Mouse (Mus musculus): Measurements from ENCODE around the gene Samd9l. TPM values are rescaled to one million over a fixed set of nuclear protein-coding genes. Genes with fewer than 3 reads are reported as not detected.
A peak's percentile ranks its signal among the peaks of the same experiment; 100 is the strongest.
"Not testable (repeated sequence)": the region's sequence is repeated elsewhere in the genome, so short reads cannot be mapped to it uniquely, and the experiment has no call there.

Gene Samd9l
- polyA plus RNA-seq, 1 experiment from 2014 or later, result 7.5 TPM

DNA sequence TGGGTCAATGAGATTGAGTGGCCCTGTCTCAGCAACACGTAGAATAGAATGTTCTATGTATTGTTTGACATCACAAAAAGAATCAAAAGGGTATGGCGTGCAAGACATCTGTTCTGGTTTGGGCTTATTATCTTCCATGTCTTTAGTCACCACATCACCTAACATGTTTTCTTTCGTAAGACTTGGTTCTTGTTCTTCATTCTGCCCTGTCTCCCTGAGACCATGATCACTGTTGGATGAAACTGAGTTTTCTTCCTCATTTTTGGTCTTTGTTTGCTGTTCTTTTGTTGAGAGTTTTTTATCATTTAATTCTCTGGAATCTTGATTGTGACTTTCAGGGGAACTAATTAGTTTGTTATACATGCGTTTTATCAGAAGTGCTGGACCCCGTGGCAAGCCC lies 22.7 kb downstream of the Samd9l start:
- TF ChIP-seq EP300 (IDR thresholded peaks at IDR 0.05) (no peak), CTCF (IDR thresholded peaks at IDR 0.05) (no peak)
- Histone ChIP-seq H3K27ac (ENCODE audit: low read length) (no peak overlapping the region), H3K36me3 (ENCODE audit: insufficient read depth, low read length) (peaks cover 22% of the 10 kb centered on the region), H3K4me2 (replicated peaks; ENCODE audit: low read depth, low read length) (no peak overlapping the region), H3K4me1 (ENCODE audit: insufficient read depth, low read depth, low read length) (no peaks in the 10 kb centered on the region), H3K27me3 (replicated peaks; ENCODE audit: insufficient read depth, low read length) (no peaks in the 10 kb centered on the region), H3K4me3 (ENCODE audit: low read depth, low read length) (no peak overlapping the region), H3K9ac (replicated peaks; ENCODE audit: low read depth) (no peak overlapping the region), H3K9me3 (ENCODE audit: low read length) (no peaks in the 10 kb centered on the region; the same call in 1 of the 2 replicates)
- DNase-seq (ENCODE audit: low spot score) (no peak), ATAC-seq (no peak)
- WGBS, result 87% methylated on average over 5 of the region's 5 CpGs

DNA sequence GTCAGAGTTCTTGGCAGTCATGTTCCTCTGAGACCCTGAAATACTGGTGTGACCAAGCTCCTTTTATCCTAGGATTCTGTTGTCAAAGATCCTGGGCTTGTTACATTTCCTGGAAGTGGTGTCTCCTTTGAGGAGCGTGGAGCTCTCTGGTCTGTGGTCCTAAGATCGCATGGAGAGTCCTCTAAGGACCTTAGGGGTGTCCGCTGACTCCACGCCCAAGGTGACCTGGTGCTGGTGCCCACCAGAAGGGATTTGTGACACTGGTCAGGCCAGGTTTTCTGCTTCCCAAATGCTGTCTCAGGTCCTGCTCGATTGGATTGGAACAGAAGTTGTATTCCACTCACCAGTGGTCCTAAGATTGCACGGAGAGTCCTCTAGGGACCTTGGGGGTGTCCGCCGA lies 29.8 kb downstream of the Samd9l start:
- 79% methylated on average over 8 of the region's 8 CpGs for WGBS
- Histone ChIP-seq H3K36me3 (ENCODE audit: insufficient read depth, low read length) (peaks cover 8% of the 10 kb centered on the region; the same call in 1 of the 2 replicates), H3K9me3 (ENCODE audit: low read length) (no peaks in the 10 kb centered on the region), H3K4me1 (ENCODE audit: insufficient read depth, low read depth, low read length) (no peaks in the 10 kb centered on the region), H3K4me2 (replicated peaks; ENCODE audit: low read depth, low read length) (no peak overlapping the region), H3K4me3 (ENCODE audit: low read depth, low read length) (no peak overlapping the region), H3K27ac (ENCODE audit: low read length) (no peak overlapping the region), H3K27me3 (replicated peaks; ENCODE audit: insufficient read depth, low read length) (no peaks in the 10 kb centered on the region), H3K9ac (replicated peaks; ENCODE audit: low read depth) (no peak overlapping the region)
- no peak for DNase-seq (ENCODE audit: low spot score)
- ATAC-seq, result no peak
- TF ChIP-seq EP300 (IDR thresholded peaks at IDR 0.05) (no peak), CTCF (IDR thresholded peaks at IDR 0.05) (no peak)

DNA sequence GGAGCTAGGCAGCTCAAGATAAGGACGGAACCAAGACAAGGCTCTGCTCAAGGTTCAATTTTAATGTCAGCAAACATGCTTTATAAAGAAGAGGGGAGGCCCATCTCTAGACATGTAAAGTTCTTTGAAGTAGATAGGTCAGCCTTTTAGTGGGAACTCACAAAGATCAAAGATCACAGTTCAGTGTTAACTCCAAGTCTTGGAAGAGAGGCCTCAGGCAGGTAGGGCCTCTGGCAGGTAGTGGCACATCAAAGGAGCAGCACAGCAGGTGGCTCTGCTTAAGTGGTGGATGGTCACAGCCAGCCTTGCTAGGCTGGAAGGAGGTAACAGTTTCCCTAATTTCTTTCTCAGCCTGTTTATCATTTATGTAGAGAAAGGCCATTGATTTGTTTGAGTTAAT lies 33.8 kb downstream of the Samd9l start:
- H3K27ac ChIP-seq (ENCODE audit: low read length); H3K4me3 ChIP-seq (ENCODE audit: low read depth, low read length); H3K4me2 ChIP-seq (replicated peaks; ENCODE audit: low read depth, low read length); H3K4me1 ChIP-seq (ENCODE audit: insufficient read depth, low read depth, low read length); DNase-seq (ENCODE audit: low spot score); H3K9ac ChIP-seq (replicated peaks; ENCODE audit: low read depth); H3K9me3 ChIP-seq (ENCODE audit: low read length); H3K27me3 ChIP-seq (replicated peaks; ENCODE audit: insufficient read depth, low read length); H3K36me3 ChIP-seq (ENCODE audit: insufficient read depth, low read length); ATAC-seq: not testable (repeated sequence)
- 63% methylated on average over 1 of the region's 1 CpGs for WGBS

DNA sequence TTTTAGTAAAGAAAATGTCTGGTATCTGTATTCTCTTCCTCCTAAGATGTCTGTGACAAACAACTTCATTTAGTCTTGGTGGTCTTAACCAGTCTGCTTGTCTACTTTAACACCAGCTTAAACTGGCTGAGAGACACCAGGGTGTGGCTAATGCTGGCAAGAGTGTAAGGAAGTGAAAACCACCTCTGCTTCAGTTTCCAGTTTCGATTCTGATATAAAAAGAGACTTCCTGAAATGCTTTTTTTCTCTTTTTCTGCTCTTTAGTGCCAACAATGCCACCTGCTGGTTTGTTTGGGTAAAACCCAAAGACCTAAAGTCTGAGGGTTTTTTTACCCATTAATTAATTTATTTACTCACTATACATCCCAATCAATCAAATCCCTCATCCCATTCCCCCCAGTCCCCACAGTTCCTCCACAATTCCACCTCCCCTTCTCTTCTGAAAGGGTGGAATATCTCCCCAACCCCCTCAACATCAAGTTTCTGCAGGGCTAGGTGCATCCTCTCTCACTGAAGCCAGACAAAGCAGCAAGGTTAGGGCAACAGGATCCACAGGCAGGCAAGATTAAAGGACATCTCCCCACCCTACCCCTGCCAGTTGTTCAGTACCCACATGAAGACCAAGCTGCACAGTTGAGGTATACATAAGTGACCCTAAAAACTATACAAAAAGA lies 53.3 kb downstream of the Samd9l start:
- not testable (repeated sequence) for H3K27ac ChIP-seq (ENCODE audit: low read length); H3K27me3 ChIP-seq (replicated peaks; ENCODE audit: insufficient read depth, low read length); H3K9me3 ChIP-seq (ENCODE audit: low read length); H3K4me1 ChIP-seq (ENCODE audit: insufficient read depth, low read depth, low read length); H3K36me3 ChIP-seq (ENCODE audit: insufficient read depth, low read length); H3K9ac ChIP-seq (replicated peaks; ENCODE audit: low read depth)
- Histone ChIP-seq H3K4me2 (replicated peaks; ENCODE audit: low read depth, low read length) (peak overlapping the region; percentile 32; the same call in 1 of the 2 replicates), H3K4me3 (ENCODE audit: low read depth, low read length) (peak overlapping the region; percentile 12; the same call in 1 of the 2 replicates)
- peak; percentile 89 for DNase-seq (ENCODE audit: low spot score)
- ATAC-seq, result peak; percentile 59
- WGBS, result 0% methylated on average over 1 of the region's 1 CpGs
- TF ChIP-seq CTCF (IDR thresholded peaks at IDR 0.05), result peak; percentile 68
- peak; percentile 66 for TF ChIP-seq EP300 (IDR thresholded peaks at IDR 0.05)

DNA sequence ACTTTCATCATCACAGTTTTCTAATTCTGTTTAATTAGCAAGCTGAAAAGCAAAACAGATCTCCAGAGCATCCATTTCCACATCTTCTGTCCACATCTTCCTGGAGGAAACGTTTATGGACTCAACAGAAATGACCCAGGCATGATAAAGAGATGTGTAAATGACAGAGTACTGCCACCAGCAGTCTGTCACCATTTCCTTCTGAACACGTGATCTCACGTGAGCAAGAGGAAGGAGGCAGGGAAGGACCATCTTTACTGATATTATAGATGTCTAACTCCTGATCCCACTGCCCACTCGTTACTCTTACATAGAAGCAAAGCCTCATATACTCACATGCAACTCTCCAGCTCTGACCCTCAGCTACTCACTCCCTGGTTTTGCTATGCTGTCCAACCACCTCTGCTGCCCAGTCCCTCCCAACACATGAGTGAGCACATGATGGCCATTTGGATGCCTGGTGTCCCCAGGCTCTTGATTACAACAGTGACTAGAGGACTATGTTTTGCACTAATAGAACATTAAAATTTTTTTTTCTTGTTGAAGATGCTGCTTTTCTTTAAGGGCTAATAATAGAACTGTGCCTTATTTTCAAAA lies 54.2 kb downstream of the Samd9l start:
- not testable (repeated sequence) for ATAC-seq; H3K27me3 ChIP-seq (replicated peaks; ENCODE audit: insufficient read depth, low read length); DNase-seq (ENCODE audit: low spot score); H3K36me3 ChIP-seq (ENCODE audit: insufficient read depth, low read length); H3K4me2 ChIP-seq (replicated peaks; ENCODE audit: low read depth, low read length); H3K9ac ChIP-seq (replicated peaks; ENCODE audit: low read depth); H3K9me3 ChIP-seq (ENCODE audit: low read length); H3K27ac ChIP-seq (ENCODE audit: low read length); H3K4me1 ChIP-seq (ENCODE audit: insufficient read depth, low read depth, low read length); H3K4me3 ChIP-seq (ENCODE audit: low read depth, low read length)
- 18% methylated on average over 2 of the region's 4 CpGs for WGBS

DNA sequence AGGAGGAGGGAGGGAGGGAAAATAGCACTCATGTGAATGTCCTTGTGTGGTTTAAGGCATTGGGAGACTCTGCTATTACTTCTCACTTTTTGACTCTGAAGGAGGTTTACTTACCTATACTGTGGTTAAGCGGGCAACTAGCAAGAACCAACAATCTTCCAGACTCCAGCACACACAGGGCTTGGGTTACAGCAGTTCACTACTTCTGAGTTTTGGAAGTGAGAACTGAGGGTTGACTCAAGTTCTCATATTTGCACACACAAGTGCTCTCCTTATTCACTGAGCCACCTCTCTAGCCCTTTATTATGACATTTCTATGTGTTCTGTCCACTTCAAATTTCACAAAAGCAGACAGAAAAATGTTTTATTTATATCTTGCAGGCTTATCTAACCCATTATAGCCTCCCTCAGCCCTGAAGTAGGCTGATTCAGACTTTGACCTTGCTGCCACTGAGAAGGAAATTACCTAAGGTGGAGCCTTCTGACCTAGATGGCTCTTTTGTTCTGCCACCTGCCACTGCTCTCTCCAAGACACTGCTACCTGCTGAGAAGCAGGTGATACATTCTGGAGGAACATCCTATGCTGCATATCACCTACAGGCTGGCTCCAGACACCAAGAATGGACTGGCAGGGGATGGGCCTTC lies 55.6 kb downstream of the Samd9l start:
- WGBS, result 54% methylated on average over 1 of the region's 1 CpGs
- ATAC-seq (peak; percentile 88), DNase-seq (ENCODE audit: low spot score) (peak; percentile 68)
- H3K27ac ChIP-seq (ENCODE audit: low read length); H3K9ac ChIP-seq (replicated peaks; ENCODE audit: low read depth); H3K4me3 ChIP-seq (ENCODE audit: low read depth, low read length); H3K27me3 ChIP-seq (replicated peaks; ENCODE audit: insufficient read depth, low read length); H3K36me3 ChIP-seq (ENCODE audit: insufficient read depth, low read length); H3K4me1 ChIP-seq (ENCODE audit: insufficient read depth, low read depth, low read length); H3K9me3 ChIP-seq (ENCODE audit: low read length): not testable (repeated sequence)
- peak overlapping the region; percentile 32; the same call in 1 of the 2 replicates for H3K4me2 ChIP-seq (replicated peaks; ENCODE audit: low read depth, low read length)
- peak; percentile 65 for TF ChIP-seq EP300 (IDR thresholded peaks at IDR 0.05)

All from lung, postnatal 0 days (tissue).